Mouse (Mus musculus) neural tube, embryonic 14.5 days (tissue): ENCODE results near the gene Zfp605. TPM values are rescaled to one million over a fixed set of nuclear protein-coding genes. Genes with fewer than 3 reads are reported as not detected.
"Not testable (repeated sequence)": the region's sequence is repeated elsewhere in the genome, so short reads cannot be mapped to it uniquely, and the experiment has no call there.

Source experiments
- ATAC-seq: fragments of 200-750 bp; cut with Nextera tagmentation; 2 replicates; pipeline ENCODE4 v1.8.0; 2017; ENCODE audit warnings: low read depth, mild to moderate bottlenecking, moderate TSS enrichment, moderate library complexity
- H3K27ac ChIP-seq: fragments of 300-500 bp; sonication (generic); 2 replicates; pipeline ENCODE4 v1.5.1; 2014; ENCODE audit warnings: low read depth, mild to moderate bottlenecking, control low read depth, low read length, moderate library complexity, mixed read lengths
- H3K27me3 ChIP-seq: fragments of 300-500 bp; sonication (generic); 2 replicates; pipeline ENCODE4 v1.6.1; 2014; ENCODE audit warnings: low read length; ENCODE audit not compliant: control insufficient read depth, insufficient read depth
- H3K36me3 ChIP-seq: fragments of 300-500 bp; sonication (generic); 2 replicates; pipeline ENCODE4 v1.6.1; 2014; ENCODE audit warnings: low read length, mixed read lengths; ENCODE audit not compliant: control insufficient read depth, insufficient read depth
- H3K4me1 ChIP-seq: fragments of 300-500 bp; sonication (generic); 2 replicates; pipeline ENCODE4 v1.6.1; 2014; ENCODE audit warnings: low read length; ENCODE audit not compliant: control insufficient read depth, insufficient read depth
- H3K4me2 ChIP-seq: fragments of 300-500 bp; sonication (generic); 2 replicates; pipeline ENCODE4 v1.6.1; 2014; ENCODE audit warnings: mild to moderate bottlenecking, low read depth, low read length, control low read depth
- H3K4me3 ChIP-seq: fragments of 300-500 bp; sonication (generic); 2 replicates; pipeline ENCODE4 v1.5.1; 2014; ENCODE audit warnings: low read depth, low read length, control low read depth, mixed read lengths
- H3K9ac ChIP-seq: fragments of 300-500 bp; sonication (generic); replicated peaks from 2 replicates; pipeline ENCODE4 v1.6.1; 2014; ENCODE audit warnings: low read depth, mild to moderate bottlenecking, control low read depth, low read length, mixed read lengths
- H3K9me3 ChIP-seq: fragments of 300-500 bp; sonication (generic); 2 replicates; pipeline ENCODE4 v1.6.1; 2016; ENCODE audit warnings: low read length; ENCODE audit not compliant: control insufficient read depth
- WGBS: fragments of 180-500 bp; shearing (Covaris S2); extraction: QIAGEN DNeasy Blood & Tissue Kit; methylation state at CpG from one replicate; pipeline ENCODE4 v1.1.7; 2014; 5-methylcytosine and 5-hydroxymethylcytosine counted together
- polyA plus RNA-seq: library from polyadenylated mRNA; unstranded; fragments of >200 nt; fragmentation: Nextera tagmentation; extraction: Ambion mirVana; gene quantifications from 2 replicates; pipeline ENCODE4 v1.2.1, GENCODE M21; 2014

Gene Zfp605
- polyA plus RNA-seq, 1 experiment from 2014 or later = 17.1 TPM

- Histone ChIP-seq H3K4me3 (peak overlapping the region; percentile 75), H3K36me3 (peaks cover 28% of the 10 kb centered on the region), H3K9ac (peak overlapping the region; percentile 76; the same call in 1 of the 2 replicates), H3K27me3 (no peaks in the 10 kb centered on the region), H3K4me2 (peak overlapping the region; percentile 88), H3K4me1 (peaks cover 15% of the 10 kb centered on the region; the same call in 1 of the 2 replicates), H3K9me3 (no peaks in the 10 kb centered on the region), H3K27ac (no peak overlapping the region)
- 94% methylated on average over 25 of the region's 26 CpGs for WGBS
- no peak for ATAC-seq
Observed at GRCm38 (mm10) chr5:110106140-110106871, 3.6 kb upstream of the Zfp605 start.

GRCm38 (mm10) chr5:110106901-110107564 is 2.9 kb upstream of the Zfp605 start:
- no peaks in the 10 kb centered on the region for H3K27me3 ChIP-seq
- peak overlapping the region; percentile 76 for H3K9ac ChIP-seq
- 19% methylated on average over 39 of the region's 41 CpGs for WGBS
- H3K4me2 ChIP-seq = peak overlapping the region; percentile 88
- H3K36me3 ChIP-seq = peaks cover 28% of the 10 kb centered on the region
- H3K27ac ChIP-seq = peak overlapping the region; percentile 94
- H3K4me1 ChIP-seq = peaks cover 10% of the 10 kb centered on the region; the same call in 1 of the 2 replicates
- no peaks in the 10 kb centered on the region for H3K9me3 ChIP-seq
- peak; percentile 8; the same call in 1 of the 2 replicates for ATAC-seq
- H3K4me3 ChIP-seq = peak overlapping the region; percentile 75

GRCm38 (mm10) chr5:110107581-110108304 is 2.1 kb upstream of the Zfp605 start, which contains the start of gene Gtpbp6:
Gene Gtpbp6 (minus strand): TSS chr5:110108197.
- WGBS = under 1% methylated on average over 71 of the region's 71 CpGs
- Histone ChIP-seq H3K27me3 (no peaks in the 10 kb centered on the region), H3K36me3 (peaks cover 33% of the 10 kb centered on the region), H3K27ac (peak within 1 kb of the TSS; percentile 94), H3K4me2 (peak within 1 kb of the TSS; percentile 88), H3K4me3 (peak within 1 kb of the TSS; percentile 75), H3K9me3 (no peaks in the 10 kb centered on the region), H3K9ac (peak within 1 kb of the TSS; percentile 76), H3K4me1 (peaks cover 10% of the 10 kb centered on the region; the same call in 1 of the 2 replicates)
- ATAC-seq = peak; percentile 75

GRCm38 (mm10) chr5:110108305-110108628 is 1.6 kb upstream of the Zfp605 start:
- Histone ChIP-seq H3K4me1 (peaks cover 10% of the 10 kb centered on the region; the same call in 1 of the 2 replicates), H3K9me3 (no peaks in the 10 kb centered on the region), H3K36me3 (peaks cover 32% of the 10 kb centered on the region), H3K27me3 (no peaks in the 10 kb centered on the region), H3K9ac (no peak overlapping the region), H3K4me2 (0 out of 2 replicates have a peak overlapping the region, but pooled peaks have one; percentile 20), H3K27ac (peak overlapping the region; percentile 94), H3K4me3 (peak overlapping the region; percentile 75)
- 0% methylated on average over 7 of the region's 7 CpGs for WGBS
- no peak for ATAC-seq

- H3K4me1 ChIP-seq, H3K4me2 ChIP-seq, H3K4me3 ChIP-seq, H3K9ac ChIP-seq, ATAC-seq, H3K27me3 ChIP-seq, H3K27ac ChIP-seq, H3K9me3 ChIP-seq: not testable (repeated sequence)
- H3K36me3 ChIP-seq = peaks cover 21% of the 10 kb centered on the region
- 77% methylated on average over 3 of the region's 3 CpGs for WGBS
Observed at GRCm38 (mm10) chr5:110122380-110122779, 12.5 kb downstream of the Zfp605 start.

- peaks cover 5% of the 10 kb centered on the region; the same call in 1 of the 2 replicates for H3K4me1 ChIP-seq
- no peaks in the 10 kb centered on the region; the same call in none of the 2 replicates for H3K36me3 ChIP-seq
- H3K4me3 ChIP-seq = peak within 1 kb of the TSS; percentile 52
- H3K27me3 ChIP-seq = no peaks in the 10 kb centered on the region
- H3K9ac ChIP-seq = peak within 1 kb of the TSS; percentile 42
- H3K9me3 ChIP-seq = no peaks in the 10 kb centered on the region; the same call in 1 of the 2 replicates
- peak; percentile 99 for ATAC-seq
- peak within 1 kb of the TSS; percentile 58 for H3K4me2 ChIP-seq
- WGBS = 4% methylated on average over 46 of the region's 46 CpGs
- 0 out of 2 replicates have a peak within 1 kb of the TSS, but pooled peaks have one; percentile 41 for H3K27ac ChIP-seq
Observed at GRCm38 (mm10) chr5:110135293-110136086, 25.6 kb downstream of the Zfp605 start, which contains the start of gene Chfr. Gene Chfr (plus strand): TSS chr5:110135842.

- 7% methylated on average over 18 of the region's 18 CpGs for WGBS
- ATAC-seq = peak; percentile 39
Observed at GRCm38 (mm10) chr5:110136087-110136464, 26.2 kb downstream of the Zfp605 start.

GRCm38 (mm10) chr5:110137816-110138215 is 27.9 kb downstream of the Zfp605 start:
- Histone ChIP-seq H3K4me3 (no peak overlapping the region), H3K4me1 (peaks cover 5% of the 10 kb centered on the region; the same call in 1 of the 2 replicates), H3K27me3 (no peaks in the 10 kb centered on the region), H3K9ac (no peak overlapping the region), H3K4me2 (no peak overlapping the region), H3K36me3 (peaks cover 7% of the 10 kb centered on the region), H3K27ac (no peak overlapping the region), H3K9me3 (no peaks in the 10 kb centered on the region)
- WGBS = 96% methylated on average over 3 of the region's 3 CpGs
- no peak for ATAC-seq

More at GRCm38 (mm10) chr5:110136087-110136464, 26.2 kb downstream of the Zfp605 start:
- Histone ChIP-seq H3K36me3 (no peaks in the 10 kb centered on the region; the same call in none of the 2 replicates), H3K9me3 (no peaks in the 10 kb centered on the region), H3K9ac (peak overlapping the region; percentile 42), H3K4me1 (peaks cover 5% of the 10 kb centered on the region; the same call in 1 of the 2 replicates), H3K4me2 (peak overlapping the region; percentile 58), H3K27me3 (no peaks in the 10 kb centered on the region), H3K4me3 (peak overlapping the region; percentile 52), H3K27ac (0 out of 2 replicates have a peak overlapping the region, but pooled peaks have one; percentile 41)
